Mouse (Mus musculus) lung, postnatal 25 days (tissue): ENCODE measurements around the gene Ddrgk1.
"Not testable (repeated sequence)": the region's sequence is repeated elsewhere in the genome, so short reads cannot be mapped to it uniquely, and the experiment has no call there.

Experiments used
- DNase-seq: peaks from one replicate; pipeline ENCODE4 v3.0.0; 2022; ENCODE audit warnings: low spot score

The Ddrgk1 gene

DNA sequence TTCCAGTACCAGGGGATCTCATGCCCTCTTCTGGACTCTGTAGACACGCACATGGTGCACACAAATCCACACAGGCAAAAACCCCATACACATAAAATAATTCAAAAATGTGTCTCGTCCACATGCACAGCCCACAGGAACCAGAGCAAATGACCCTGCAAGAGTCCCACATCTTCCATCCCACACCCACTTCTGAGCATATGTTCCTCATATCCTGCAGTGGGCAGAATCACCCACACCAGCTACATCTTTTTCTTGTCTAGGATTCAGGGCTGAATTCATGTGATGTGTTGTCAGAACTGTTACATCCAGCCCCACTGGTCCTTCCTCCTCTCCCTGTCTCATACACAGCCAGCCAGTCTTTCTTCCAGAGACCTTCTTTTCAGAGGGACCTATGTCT is 11.2 kb downstream of the Ddrgk1 start:
- DNase-seq = no peak

DNA sequence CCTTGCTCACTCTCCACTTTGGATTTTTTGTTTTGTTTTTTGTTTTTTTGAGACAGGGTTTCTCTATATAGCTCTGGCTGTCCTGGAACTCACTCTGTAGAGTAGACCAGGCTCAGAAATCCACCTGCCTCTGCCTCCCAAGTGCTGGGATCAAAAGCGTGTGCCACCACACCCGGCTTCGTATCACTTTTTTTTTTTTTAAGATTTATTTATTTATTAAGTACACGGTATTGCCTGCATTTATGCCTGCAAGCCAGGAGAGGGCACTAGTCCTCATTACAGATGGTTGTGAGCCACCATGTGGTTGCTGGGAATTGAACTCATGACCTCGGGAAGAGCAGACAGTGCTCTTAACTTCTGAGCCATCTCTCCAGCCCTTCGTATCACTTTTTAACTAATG is 15.4 kb downstream of the Ddrgk1 start:
- not testable (repeated sequence) for DNase-seq

- DNase-seq = no peak
These were observed 19.3 kb downstream of the Ddrgk1 start for GRCm38 (mm10) chr2:130645198-130645597.

DNA sequence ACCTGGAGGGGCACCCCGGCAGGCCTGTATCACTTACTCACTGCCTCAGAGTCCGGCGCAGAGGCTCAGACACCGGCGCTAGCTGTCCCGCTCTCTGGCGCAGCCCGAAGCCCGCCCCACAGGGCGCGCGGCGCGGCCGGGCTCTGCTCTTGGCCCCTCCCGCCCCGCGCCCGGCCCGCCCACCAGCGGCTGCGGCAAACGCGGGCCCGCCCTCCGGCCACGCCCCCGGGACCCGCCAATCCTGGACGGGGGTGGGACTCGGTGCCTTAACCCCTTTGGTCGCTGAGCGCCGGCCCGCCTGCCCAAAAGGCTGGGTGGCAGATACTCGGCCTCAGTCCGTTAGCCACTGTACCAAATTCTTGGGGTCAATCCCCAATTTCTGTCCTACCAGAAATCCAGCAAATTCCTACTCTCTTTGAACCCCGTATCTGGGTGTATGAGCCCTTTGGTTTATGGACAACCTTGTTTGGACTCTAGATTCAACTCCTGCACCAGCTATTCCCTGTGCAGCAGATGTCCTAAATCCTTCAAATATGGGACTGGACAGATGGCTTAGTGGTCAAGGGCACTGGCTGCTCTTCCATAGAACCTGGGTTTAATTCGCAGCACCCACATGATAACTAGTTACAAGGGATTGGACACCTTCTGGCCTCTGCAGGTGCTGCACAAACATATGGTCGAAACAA is 21.6 kb downstream of the Ddrgk1 start, which contains the start of gene Lzts3:
Gene Lzts3 (minus strand): TSS at position 120 of the 686 bp plus-strand sequence.
- DNase-seq = peak; percentile 91

GRCm38 (mm10) chr2:130642197-130642660 is 22.2 kb downstream of the Ddrgk1 start:
- no peak for DNase-seq

- no peak for DNase-seq
These were observed 23.0 kb downstream of the Ddrgk1 start for GRCm38 (mm10) chr2:130641351-130642025.

DNA sequence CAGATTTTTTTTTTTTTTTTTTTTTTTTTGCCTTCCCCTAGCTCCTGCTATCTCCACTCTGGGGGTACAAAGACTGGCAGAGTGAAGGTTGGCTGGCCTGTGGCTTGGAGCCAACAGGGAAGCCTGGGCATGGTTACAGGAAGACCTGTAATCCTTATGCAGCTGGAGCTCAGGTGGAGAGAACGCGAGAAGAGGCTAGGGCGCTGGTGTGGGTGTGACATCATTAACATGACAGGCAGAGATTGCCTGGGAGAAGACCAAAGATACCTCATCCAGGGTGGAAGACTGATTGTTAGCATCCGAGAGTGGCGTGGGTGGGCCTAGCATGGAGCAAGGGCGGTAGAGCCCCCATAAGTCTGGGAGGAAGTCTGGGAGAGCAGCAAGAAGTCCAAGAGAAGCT is 25.2 kb downstream of the Ddrgk1 start:
- DNase-seq = no peak

DNA sequence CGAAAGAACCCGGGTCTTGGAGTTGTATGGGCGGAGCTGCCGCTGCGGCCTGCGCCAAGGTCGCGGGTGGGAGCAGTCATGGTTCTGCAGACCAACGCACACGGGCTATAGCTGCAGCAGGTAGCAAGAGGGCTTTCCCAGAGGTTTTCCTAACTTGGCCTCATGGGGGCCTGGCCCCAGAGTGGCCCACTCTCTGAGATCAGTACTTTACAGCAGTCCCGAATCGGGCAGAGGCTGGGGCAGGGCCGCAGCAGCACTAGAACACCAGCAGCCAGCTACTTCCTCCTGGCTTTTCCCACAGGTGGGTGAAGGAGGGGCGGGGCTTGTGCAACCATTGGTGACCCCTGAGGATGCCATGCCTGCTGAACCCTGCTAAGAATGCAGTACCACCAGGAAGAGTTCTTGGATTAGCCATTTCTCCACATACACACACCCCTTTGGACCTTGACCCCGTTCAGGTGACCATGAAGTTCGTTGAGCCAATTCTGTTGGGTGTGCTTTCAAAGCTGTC is 26.3 kb downstream of the Ddrgk1 start:
- no peak for DNase-seq

GRCm38 (mm10) chr2:130635847-130636246 is 28.6 kb downstream of the Ddrgk1 start:
- no peak for DNase-seq

DNA sequence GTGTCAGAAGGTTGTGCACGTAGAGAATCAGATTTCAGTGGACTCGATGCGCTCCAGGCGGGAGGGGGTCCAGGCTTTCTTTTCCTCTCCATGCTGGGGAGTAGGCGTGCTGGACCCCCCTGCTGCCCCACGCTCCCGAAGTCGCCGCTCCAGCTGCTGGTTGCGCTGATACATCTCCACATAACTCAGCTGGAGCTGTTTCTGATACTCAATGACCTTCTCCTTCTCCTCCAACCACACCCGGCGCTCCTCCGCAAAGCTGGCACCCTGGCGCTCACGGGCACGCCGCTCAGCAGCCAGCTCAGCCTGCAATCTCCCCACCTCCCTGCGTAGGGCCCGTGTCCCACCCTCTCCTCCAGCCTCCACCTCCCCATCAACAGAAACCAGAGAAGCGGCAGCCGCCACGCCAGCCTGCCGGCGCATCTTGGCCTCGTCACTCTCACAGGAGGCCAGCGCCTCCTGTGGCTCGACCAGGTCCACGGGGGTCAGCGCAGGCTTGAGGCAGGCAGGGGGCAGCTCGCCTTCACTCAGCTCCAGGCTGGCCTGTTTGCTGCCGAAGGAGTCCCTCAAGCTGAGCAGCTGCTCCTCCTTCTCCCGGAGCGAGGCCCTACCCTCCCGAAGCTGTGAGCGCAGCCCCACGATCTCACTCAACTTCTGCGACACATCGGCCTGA is 29.6 kb downstream of the Ddrgk1 start:
- DNase-seq = no peak

GRCm38 (mm10) chr2:130634006-130634738 is 30.3 kb downstream of the Ddrgk1 start:
- no peak for DNase-seq

GRCm38 (mm10) chr2:130632887-130633675 is 31.4 kb downstream of the Ddrgk1 start:
- DNase-seq = no peak

- DNase-seq = no peak
These were observed 32.0 kb downstream of the Ddrgk1 start for GRCm38 (mm10) chr2:130632416-130632815.

- peak; percentile 93 for DNase-seq
These were observed 34.6 kb downstream of the Ddrgk1 start, which contains the start of the genes Fastkd5 and Ubox5 for GRCm38 (mm10) chr2:130629839-130630203. Gene Fastkd5, minus strand, starts transcription at chr2:130630027. Gene Ubox5, minus strand, starts transcription at chr2:130630038.

- DNase-seq = no peak
These were observed 35.2 kb downstream of the Ddrgk1 start for GRCm38 (mm10) chr2:130629080-130629838.

DNA sequence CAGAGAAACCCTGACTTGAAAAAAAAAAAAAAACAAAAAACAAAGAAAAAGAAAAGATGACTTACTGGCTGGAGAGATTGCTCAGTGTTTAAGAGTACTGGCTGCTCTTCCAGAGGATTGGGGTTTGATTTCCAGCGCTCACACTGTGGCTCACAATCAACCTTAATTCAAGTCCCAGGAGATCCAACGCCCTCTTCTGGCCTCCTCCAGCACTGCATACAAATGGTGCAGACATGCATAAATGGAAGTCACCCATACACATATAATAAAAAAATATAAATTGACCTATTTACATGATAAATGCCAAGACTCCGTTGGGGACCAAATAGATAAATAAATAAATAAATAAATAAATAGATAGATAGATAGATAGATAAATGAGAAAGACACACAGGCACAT is 36.0 kb downstream of the Ddrgk1 start:
- DNase-seq = no peak

GRCm38 (mm10) chr2:130618972-130619371 is 45.5 kb downstream of the Ddrgk1 start:
- no peak for DNase-seq

DNA sequence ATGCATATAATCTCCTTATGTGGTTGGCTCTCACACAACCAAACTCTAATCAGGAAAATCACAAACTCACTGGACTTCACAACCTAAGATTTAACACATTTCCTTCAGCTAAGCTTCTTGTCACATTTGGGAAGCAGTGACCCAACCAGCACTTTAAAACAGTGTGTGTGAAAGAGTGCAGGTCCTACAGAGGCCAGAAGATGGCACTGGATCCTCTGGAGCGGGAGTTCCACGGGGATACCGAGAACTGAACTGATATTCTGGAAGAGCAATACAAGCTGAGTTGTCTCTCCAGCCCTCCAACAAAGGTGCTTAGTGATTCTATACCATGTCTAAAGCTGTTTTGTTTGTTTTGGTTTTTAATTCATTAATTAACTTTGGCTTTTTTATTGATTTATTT is 51.4 kb downstream of the Ddrgk1 start:
- peak; percentile 16 for DNase-seq
